ENCODE assay signal across 10 mouse cellular contexts in the genomic region with DNA sequence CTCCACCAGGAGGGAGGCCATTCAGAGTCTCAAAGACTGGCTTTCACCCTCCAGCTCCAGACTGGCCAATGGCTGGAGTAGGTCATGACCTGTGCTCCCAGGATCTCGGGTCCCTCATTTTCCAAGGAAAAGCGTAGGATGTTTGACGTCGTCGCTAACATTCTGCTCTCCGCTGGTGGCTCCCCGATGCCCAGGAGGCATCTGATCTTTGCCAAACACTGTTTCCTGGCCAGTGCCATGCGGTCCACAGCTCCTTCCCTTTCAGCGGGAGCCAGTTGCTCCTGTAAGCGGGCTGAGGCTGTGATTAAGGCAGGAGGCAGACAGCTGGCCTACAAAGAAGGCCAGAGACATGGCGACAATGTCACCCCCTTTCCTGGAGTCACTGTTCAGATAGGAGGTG. TPM values are rescaled to one million over a fixed set of nuclear protein-coding genes. Genes with fewer than 3 reads are reported as not detected.
DNase-seq lines count a peak whose midpoint lies in the region; ATAC-seq lines count a peak whose summit lies in the region.
"Had no signal": no experiment of that assay in that cellular context is flagged by ENCODE, and none has a peak within 500 bp of the region (broad histone marks: within the 10 kb centered on the region; RNA-seq: fewer than 3 reads in every experiment).

No protein-coding gene starts in this region.

- H3K36me3 ChIP-seq in forebrain, embryonic 10.5 days (replicated peaks), result no peaks in the 10 kb centered on the region
- H3K36me3 ChIP-seq in hindbrain, embryonic 13.5 days, result no peaks in the 10 kb centered on the region
- no peaks in the 10 kb centered on the region for H3K36me3 ChIP-seq in neural tube, embryonic 13.5 days

- peak; percentile 31 for DNase-seq in left cerebral cortex, postnatal 4 days
- DNase-seq in left cerebral cortex, postnatal 14 days (ENCODE audit: low spot score in 2 of 2), result no peak
- no peak for DNase-seq in forebrain, embryonic 10.5 days (ENCODE audit: extremely low spot score, low spot score)
- DNase-seq in MN1 (ENCODE audit: low spot score), result no peak
- no peak for DNase-seq in right cerebral cortex, adult 18-20 months
- DNase-seq: gastrocnemius, postnatal 10 days; heart, postnatal 10 days had no signal

- WGBS in forebrain, embryonic 10.5 days, result 41% methylated on average over 11 of the region's 11 CpGs
- WGBS in hindbrain, embryonic 13.5 days, result 35% methylated on average over 11 of the region's 11 CpGs
- WGBS in neural tube, embryonic 13.5 days, result 43% methylated on average over 11 of the region's 11 CpGs

- no peak for ATAC-seq in hindbrain, embryonic 13.5 days (ENCODE audit: low FRiP score)
- no peak for ATAC-seq in neural tube, embryonic 13.5 days (ENCODE audit: low read depth)

- H3K4me3 ChIP-seq in forebrain, embryonic 10.5 days, result no peak overlapping the region
- H3K4me3 ChIP-seq in hindbrain, embryonic 13.5 days, result no peak overlapping the region
- no peak overlapping the region for H3K4me3 ChIP-seq in neural tube, embryonic 13.5 days
- H3K4me3 ChIP-seq: megakaryocyte, embryonic 14.5 days had no signal

- intact Hi-C loops in left cerebral cortex, postnatal 4 days (cut with DNase I), result no loop called here
- intact Hi-C loops in left cerebral cortex, postnatal 14 days (cut with DNase I), result no loop called here

- peak overlapping the region; percentile 49 for H3K9ac ChIP-seq in hindbrain, embryonic 13.5 days
- peak overlapping the region; percentile 65 for H3K9ac ChIP-seq in neural tube, embryonic 13.5 days

- H3K4me1 ChIP-seq in forebrain, embryonic 10.5 days, result peaks cover 95% of the 10 kb centered on the region
- H3K4me1 ChIP-seq in hindbrain, embryonic 13.5 days (replicated peaks), result peaks cover 91% of the 10 kb centered on the region
- peaks cover 91% of the 10 kb centered on the region for H3K4me1 ChIP-seq in neural tube, embryonic 13.5 days (replicated peaks)

- H3K27me3 ChIP-seq in forebrain, embryonic 10.5 days (ENCODE audit: poor library complexity, severe bottlenecking), result peaks cover 58% of the 10 kb centered on the region
- H3K27me3 ChIP-seq in hindbrain, embryonic 13.5 days, result no peaks in the 10 kb centered on the region
- H3K27me3 ChIP-seq in neural tube, embryonic 13.5 days, result no peaks in the 10 kb centered on the region

- H3K4me2 ChIP-seq in hindbrain, embryonic 13.5 days, result peak overlapping the region; percentile 37
- H3K4me2 ChIP-seq in neural tube, embryonic 13.5 days, result peak overlapping the region; percentile 34

- peak overlapping the region; percentile 91 for H3K27ac ChIP-seq in forebrain, embryonic 10.5 days
- H3K27ac ChIP-seq in hindbrain, embryonic 13.5 days, result peak overlapping the region; percentile 94
- peak overlapping the region; percentile 98 for H3K27ac ChIP-seq in neural tube, embryonic 13.5 days (replicated peaks)

- no peaks in the 10 kb centered on the region for H3K9me3 ChIP-seq in forebrain, embryonic 10.5 days
- no peaks in the 10 kb centered on the region for H3K9me3 ChIP-seq in hindbrain, embryonic 13.5 days
- H3K9me3 ChIP-seq in neural tube, embryonic 13.5 days, result no peaks in the 10 kb centered on the region
- H3K9me3 ChIP-seq: megakaryocyte, embryonic 14.5 days had no signal

RNA-seq across cellular contexts. Expression of gene Coro2b, which starts 4.0 kb away (rescaled TPM):
- 10 to 100 TPM; 91.2 to 95.5 TPM for total RNA-seq in left cerebral cortex, postnatal 4 days (2021)
- 100 to 1,000 TPM; 142 to 155 TPM for total RNA-seq in left cerebral cortex, postnatal 14 days (2021)
- 9.7 and 10.0 TPM in 2 replicates for polyA plus RNA-seq in forebrain, embryonic 10.5 days (2016; fragmentation: Nextera tagmentation; extraction: Ambion mirVana)
- polyA plus RNA-seq in hindbrain, embryonic 13.5 days (2015; fragmentation: Nextera tagmentation; extraction: Ambion mirVana), result 34.3 and 39.0 TPM in 2 replicates
- polyA plus RNA-seq in neural tube, embryonic 13.5 days (2015; fragmentation: Nextera tagmentation; extraction: Ambion mirVana), result 41.5 and 43.8 TPM in 2 replicates
